Mouse (Mus musculus) lung, postnatal 0 days (tissue): ENCODE measurements around the gene Plbd2.

Source experiments
- CTCF ChIP-seq: IDR thresholded peaks from 2 replicates; pipeline ENCODE4 v1.5.1; 2016; ENCODE audit warnings: antibody characterized with exemption, mild to moderate bottlenecking
- EP300 ChIP-seq: IDR thresholded peaks from 2 replicates; pipeline ENCODE4 v1.6.1; 2016; ENCODE audit warnings: antibody characterized with exemption, mild to moderate bottlenecking, control low read depth

- TF ChIP-seq CTCF (no peak), EP300 (no peak)
Measured at GRCm38 (mm10) chr5:120454756-120455337, 48.6 kb downstream of the Plbd2 start.
